In genomic region chr11:75467512-75468215, GRCm38 (mm10) we compare ENCODE assay signal across 8 mouse cellular contexts. TPM values are rescaled to one million over a fixed set of nuclear protein-coding genes. Genes with fewer than 3 reads are reported as not detected.
DNase-seq lines count a peak whose midpoint lies in the region; ATAC-seq and TF ChIP-seq lines count a peak whose summit lies in the region.

No protein-coding gene starts in this region.

- peak; percentile 54 to 60 for DNase-seq in adrenal gland, adult 18-20 months (ENCODE audit: low spot score in 2 of 2)
- peak; percentile 76 for DNase-seq in heart, adult 8-10 months (ENCODE audit: low spot score)
- DNase-seq in liver, postnatal 0 days = peak; percentile 80
- peak; percentile 64 for DNase-seq in neural tube, embryonic 10.5 days (ENCODE audit: extremely low spot score, low spot score)
- no peak for DNase-seq in frontal cortex, postnatal 25 days (ENCODE audit: low spot score in 2 of 2)
- no peak for DNase-seq in cerebellum, postnatal 36 days

- TF ChIP-seq EP300 in liver, postnatal 0 days (IDR thresholded peaks at IDR 0.05; ENCODE audit: low read depth) = no peak

- H3K27me3 ChIP-seq in embryonic facial prominence, embryonic 12.5 days = no peaks in the 10 kb centered on the region
- H3K27me3 ChIP-seq in intestine, postnatal 0 days (replicated peaks; ENCODE audit: control insufficient read depth, insufficient read depth, low read length) = no peaks in the 10 kb centered on the region
- H3K27me3 ChIP-seq in liver, postnatal 0 days (ENCODE audit: insufficient read depth, low read length) = no peaks in the 10 kb centered on the region

- H3K4me1 ChIP-seq in embryonic facial prominence, embryonic 12.5 days = peaks cover 12% of the 10 kb centered on the region
- peaks cover 16% of the 10 kb centered on the region; the same call in 1 of the 2 replicates for H3K4me1 ChIP-seq in intestine, postnatal 0 days (replicated peaks; ENCODE audit: control insufficient read depth, insufficient read depth, low read length)
- H3K4me1 ChIP-seq in liver, postnatal 0 days (ENCODE audit: insufficient read depth) = peaks cover 41% of the 10 kb centered on the region

- peak overlapping the region; percentile 46 for H3K4me3 ChIP-seq in embryonic facial prominence, embryonic 12.5 days
- peak overlapping the region; percentile 43 for H3K4me3 ChIP-seq in intestine, postnatal 0 days (ENCODE audit: low read depth, low read length)
- H3K4me3 ChIP-seq in liver, postnatal 0 days (ENCODE audit: low read depth, low read length) = peak overlapping the region; percentile 52

- 15% methylated on average over 19 of the region's 19 CpGs for WGBS in embryonic facial prominence, embryonic 12.5 days
- 12% methylated on average over 19 of the region's 19 CpGs for WGBS in intestine, postnatal 0 days
- WGBS in liver, postnatal 0 days (ENCODE audit: insufficient replicate concordance) = 20% methylated on average over 19 of the region's 19 CpGs

- peak overlapping the region; percentile 69 for H3K27ac ChIP-seq in embryonic facial prominence, embryonic 12.5 days
- no peak overlapping the region for H3K27ac ChIP-seq in intestine, postnatal 0 days (ENCODE audit: low read depth, low read length)
- peak overlapping the region; percentile 61 for H3K27ac ChIP-seq in liver, postnatal 0 days (ENCODE audit: low read depth)

- H3K9ac ChIP-seq in embryonic facial prominence, embryonic 12.5 days = peak overlapping the region; percentile 63
- peak overlapping the region; percentile 50 for H3K9ac ChIP-seq in intestine, postnatal 0 days (ENCODE audit: low read depth, low read length)
- H3K9ac ChIP-seq in liver, postnatal 0 days (replicated peaks) = peak overlapping the region; percentile 64

- peak; percentile 38 for TF ChIP-seq CTCF in intestine, postnatal 0 days (IDR thresholded peaks at IDR 0.05; ENCODE audit: low read depth)
- TF ChIP-seq CTCF in liver, postnatal 0 days (IDR thresholded peaks at IDR 0.05; ENCODE audit: low read depth) = peak; percentile 24; the same call in 1 of the 2 replicates

- H3K4me2 ChIP-seq in embryonic facial prominence, embryonic 12.5 days (replicated peaks) = peak overlapping the region; percentile 68
- peak overlapping the region; percentile 82 for H3K4me2 ChIP-seq in intestine, postnatal 0 days (replicated peaks; ENCODE audit: low read depth)
- peak overlapping the region; percentile 81 for H3K4me2 ChIP-seq in liver, postnatal 0 days (ENCODE audit: low read depth, low read length)

- ATAC-seq in embryonic facial prominence, embryonic 12.5 days (ENCODE audit: insufficient number of reproducible peaks, insufficient read depth, low FRiP score, low TSS enrichment) = peak; percentile 83; the same call in 1 of the 2 replicates
- peak; percentile 44 for ATAC-seq in intestine, postnatal 0 days
- ATAC-seq in liver, postnatal 0 days = peak; percentile 86

- H3K9me3 ChIP-seq in embryonic facial prominence, embryonic 12.5 days = no peaks in the 10 kb centered on the region
- H3K9me3 ChIP-seq in intestine, postnatal 0 days (ENCODE audit: control insufficient read depth) = no peaks in the 10 kb centered on the region
- H3K9me3 ChIP-seq in liver, postnatal 0 days (ENCODE audit: low read length) = no peaks in the 10 kb centered on the region

- H3K36me3 ChIP-seq in embryonic facial prominence, embryonic 12.5 days = 0 out of 2 replicates have a peak, but pooled peaks cover 10% of the 10 kb centered on the region
- peaks cover 19% of the 10 kb centered on the region for H3K36me3 ChIP-seq in intestine, postnatal 0 days (ENCODE audit: control insufficient read depth, insufficient read depth)
- peaks cover 24% of the 10 kb centered on the region for H3K36me3 ChIP-seq in liver, postnatal 0 days (replicated peaks; ENCODE audit: insufficient read depth, low read length)

RNA-seq across cellular contexts. Expression of gene Tlcd2, which starts 6.1 kb away (rescaled TPM):
- total RNA-seq in adrenal gland, adult 18-20 months (2021) = 1 to 10 TPM; 8.1 to 9.1 TPM
- 26.6 and 28.7 TPM in 2 replicates for polyA plus RNA-seq in embryonic facial prominence, embryonic 12.5 days (2016; fragmentation: Nextera tagmentation; extraction: Ambion mirVana)
- 1 to 10 TPM; 2.8 to 5.1 (median 4.0) TPM for total RNA-seq in heart, adult 8-10 months (2022)
- polyA plus RNA-seq in intestine, postnatal 0 days (2015; fragmentation: Nextera tagmentation; extraction: Ambion mirVana) = 52.7 and 53.9 TPM in 2 replicates
- 34.2 and 35.6 TPM in 2 replicates for polyA plus RNA-seq in liver, postnatal 0 days (2015; fragmentation: Nextera tagmentation; extraction: Ambion mirVana)

RNA-seq across cellular contexts. Expression of gene Wdr81, which starts 13.1 kb away (rescaled TPM):
- 10 to 100 TPM; 11.5 to 15.3 TPM for total RNA-seq in adrenal gland, adult 18-20 months (2021)
- polyA plus RNA-seq in embryonic facial prominence, embryonic 12.5 days (2016; fragmentation: Nextera tagmentation; extraction: Ambion mirVana) = 7.0 and 7.1 TPM in 2 replicates
- 10 to 100 TPM in 1 of 4 experiments, 1 to 10 TPM in 3; 7.9 to 10.1 (median 8.8) TPM for total RNA-seq in heart, adult 8-10 months (2022)
- 8.8 and 9.9 TPM in 2 replicates for polyA plus RNA-seq in intestine, postnatal 0 days (2015; fragmentation: Nextera tagmentation; extraction: Ambion mirVana)
- polyA plus RNA-seq in liver, postnatal 0 days (2015; fragmentation: Nextera tagmentation; extraction: Ambion mirVana) = 8.4 and 9.5 TPM in 2 replicates

RNA-seq across cellular contexts. Expression of gene Prpf8, which starts 19.0 kb away (rescaled TPM):
- total RNA-seq in adrenal gland, adult 18-20 months (2021) = 100 to 1,000 TPM; 118 to 147 TPM
- 74.2 and 76.5 TPM in 2 replicates for polyA plus RNA-seq in embryonic facial prominence, embryonic 12.5 days (2016; fragmentation: Nextera tagmentation; extraction: Ambion mirVana)
- 10 to 100 TPM; 92.4 to 99.5 (median 94.6) TPM for total RNA-seq in heart, adult 8-10 months (2022)
- polyA plus RNA-seq in intestine, postnatal 0 days (2015; fragmentation: Nextera tagmentation; extraction: Ambion mirVana) = 15.4 and 15.5 TPM in 2 replicates
- 12.1 and 13.9 TPM in 2 replicates for polyA plus RNA-seq in liver, postnatal 0 days (2015; fragmentation: Nextera tagmentation; extraction: Ambion mirVana)

RNA-seq across cellular contexts. Expression of gene Serpinf2, which starts 28.3 kb away (rescaled TPM):
- not detected for total RNA-seq in adrenal gland, adult 18-20 months (2021)
- 0.08 and 0.14 TPM in 2 replicates for polyA plus RNA-seq in embryonic facial prominence, embryonic 12.5 days (2016; fragmentation: Nextera tagmentation; extraction: Ambion mirVana)
- total RNA-seq in heart, adult 8-10 months (2022) = not detected
- polyA plus RNA-seq in intestine, postnatal 0 days (2015; fragmentation: Nextera tagmentation; extraction: Ambion mirVana) = 2.7 and 4.0 TPM in 2 replicates
- 975 and 1,049 TPM in 2 replicates for polyA plus RNA-seq in liver, postnatal 0 days (2015; fragmentation: Nextera tagmentation; extraction: Ambion mirVana)

RNA-seq across cellular contexts. Expression of gene Rilp, which starts 42.2 kb away (rescaled TPM):
- total RNA-seq in adrenal gland, adult 18-20 months (2021) = 10 to 100 TPM; 11.5 to 20.8 TPM
- 0.31 and 0.75 TPM in 2 replicates for polyA plus RNA-seq in embryonic facial prominence, embryonic 12.5 days (2016; fragmentation: Nextera tagmentation; extraction: Ambion mirVana)
- 10 to 100 TPM; 47.8 to 61.5 (median 56.2) TPM for total RNA-seq in heart, adult 8-10 months (2022)
- polyA plus RNA-seq in intestine, postnatal 0 days (2015; fragmentation: Nextera tagmentation; extraction: Ambion mirVana) = 6.8 and 6.9 TPM in 2 replicates
- polyA plus RNA-seq in liver, postnatal 0 days (2015; fragmentation: Nextera tagmentation; extraction: Ambion mirVana) = 13.2 and 13.4 TPM in 2 replicates

Comparison
In these comparisons a context has a peak if more than half of its experiments do, and no peak if none do; other contexts are left out.
1. DNase-seq: peak in adrenal gland, adult 18-20 months (2 of 2), heart, adult 8-10 months (single experiment), liver, postnatal 0 days (single experiment) and neural tube, embryonic 10.5 days (single experiment); none in frontal cortex, postnatal 25 days (0 of 2) and cerebellum, postnatal 36 days (0 of 2).
2. Peak in every context shown above with its lines, with median percentiles within 50 percentile points of each other: ATAC-seq, H3K4me2 ChIP-seq, H3K4me3 ChIP-seq and H3K9ac ChIP-seq.